Mouse (Mus musculus) B cell, adult 62 days (primary cell): ENCODE data around the gene Bmp15. TPM values are rescaled to one million over a fixed set of nuclear protein-coding genes. Genes with fewer than 3 reads are reported as not detected.

Experiments used
- total RNA-seq: library from RNA; stranded (reverse); gene quantifications from 4 replicates; pipeline ENCODE4 v1.2.4, GENCODE M21; 2023

Gene Bmp15
- total RNA-seq, result not detected in 4 replicates

DNA sequence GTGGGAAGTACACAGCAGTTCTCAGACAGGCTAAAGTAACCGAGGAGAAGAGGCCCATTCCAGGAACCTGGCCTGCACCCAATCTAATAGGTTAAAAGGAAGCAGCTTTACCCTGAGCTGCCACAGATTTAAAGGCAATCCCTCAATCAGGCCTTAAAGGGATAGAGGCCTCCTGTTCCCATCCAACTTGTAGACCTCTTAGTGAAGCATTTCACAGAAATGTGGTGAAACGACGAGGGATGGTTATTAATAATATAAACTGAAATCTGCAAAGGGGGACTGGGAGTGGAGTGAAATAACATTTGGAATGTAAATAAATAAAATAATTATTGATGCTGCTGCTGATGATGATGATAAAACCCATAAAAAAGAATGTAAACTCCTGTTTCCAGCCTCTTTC is at the start of gene Bmp15:
Bmp15 (minus strand) TSS at position 101 of the 400 bp plus-strand sequence.

Other genes with a start within 250 kb of the Bmp15 start
- not detected in 4 replicates for gene AU022751, start 237.3 kb downstream of the Bmp15 start, total RNA-seq
- gene Nudt10, start 147.7 kb downstream of the Bmp15 start, total RNA-seq, result not detected in 4 replicates
- not detected in 4 replicates for gene Shroom4, start 79.1 kb upstream of the Bmp15 start, total RNA-seq